Mouse (Mus musculus): Measurements from ENCODE around the gene Il2ra. TPM values are rescaled to one million over a fixed set of nuclear protein-coding genes. Genes with fewer than 3 reads are reported as not detected.

Gene Il2ra
- total and polyA plus RNA-seq, 2 experiments from 2014 or later = not detected

GRCm38 (mm10) chr2:11636138-11636480 lies 6.5 kb upstream of the Il2ra start:
- DNase-seq = no peak

DNA sequence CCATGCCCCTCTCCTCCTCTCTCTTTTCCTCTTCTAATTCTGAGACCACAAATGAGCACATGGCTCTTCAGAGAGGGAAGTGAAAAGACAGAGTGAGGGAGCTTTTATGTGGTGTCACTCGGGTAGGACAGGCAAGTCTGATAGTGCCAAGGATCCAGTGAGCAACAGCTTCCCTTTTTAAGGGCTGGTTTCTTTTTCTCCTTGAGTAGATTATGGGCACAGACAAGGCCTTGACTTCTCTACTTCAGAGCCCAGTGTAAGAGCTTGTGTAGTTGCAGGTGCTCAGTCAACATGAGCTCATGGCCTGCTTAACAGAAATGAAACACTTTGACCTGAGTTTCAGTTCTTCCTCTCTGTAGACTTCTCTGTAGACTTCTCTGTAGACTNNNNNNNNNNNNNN lies 5.5 kb upstream of the Il2ra start:
- WGBS = 86% methylated on average over 1 of the region's 1 CpGs
- H3K9ac ChIP-seq = no peak overlapping the region
- H3K27ac ChIP-seq (ENCODE audit: low read depth, low read length) = no peak overlapping the region
- H3K4me2 ChIP-seq (ENCODE audit: low read depth) = no peak overlapping the region
- TF ChIP-seq CTCF (IDR thresholded peaks at IDR 0.05; ENCODE audit: low read depth) = no peak
- no peaks in the 10 kb centered on the region for H3K27me3 ChIP-seq (ENCODE audit: insufficient read depth, low read length)
- DNase-seq (no peak), ATAC-seq (no peak)
- H3K36me3 ChIP-seq (ENCODE audit: insufficient read depth) = no peaks in the 10 kb centered on the region
- H3K9me3 ChIP-seq (ENCODE audit: low read length) = no peaks in the 10 kb centered on the region
- no peaks in the 10 kb centered on the region for H3K4me1 ChIP-seq (ENCODE audit: insufficient read depth)
- no peak overlapping the region for H3K4me3 ChIP-seq (ENCODE audit: low read depth, low read length)

More at GRCm38 (mm10) chr2:11636138-11636480, 6.5 kb upstream of the Il2ra start:
- H3K4me2 ChIP-seq (ENCODE audit: low read depth) = no peak overlapping the region
- H3K27ac ChIP-seq (ENCODE audit: low read depth, low read length) = no peak overlapping the region
- no peak for ATAC-seq
- no peaks in the 10 kb centered on the region for H3K27me3 ChIP-seq (ENCODE audit: insufficient read depth, low read length)
- no peaks in the 10 kb centered on the region for H3K36me3 ChIP-seq (ENCODE audit: insufficient read depth)
- no peaks in the 10 kb centered on the region for H3K4me1 ChIP-seq (ENCODE audit: insufficient read depth)
- H3K4me3 ChIP-seq (ENCODE audit: low read depth, low read length) = no peak overlapping the region
- H3K9me3 ChIP-seq (ENCODE audit: low read length) = no peaks in the 10 kb centered on the region
- WGBS = 77% methylated on average over 3 of the region's 3 CpGs
- no peak for TF ChIP-seq CTCF (IDR thresholded peaks at IDR 0.05; ENCODE audit: low read depth)
- H3K9ac ChIP-seq = no peak overlapping the region

- ATAC-seq (no peak), DNase-seq (no peak)
- WGBS = 80% methylated on average over 1 of the region's 1 CpGs
- H3K36me3 ChIP-seq (ENCODE audit: insufficient read depth) = no peaks in the 10 kb centered on the region
- no peaks in the 10 kb centered on the region for H3K9me3 ChIP-seq (ENCODE audit: low read length)
- H3K27me3 ChIP-seq (ENCODE audit: insufficient read depth, low read length) = no peaks in the 10 kb centered on the region
- no peaks in the 10 kb centered on the region for H3K4me1 ChIP-seq (ENCODE audit: insufficient read depth)
- no peak overlapping the region for H3K9ac ChIP-seq
- no peak overlapping the region for H3K4me2 ChIP-seq (ENCODE audit: low read depth)
- TF ChIP-seq CTCF (IDR thresholded peaks at IDR 0.05; ENCODE audit: low read depth) = no peak
- H3K4me3 ChIP-seq (ENCODE audit: low read depth, low read length) = no peak overlapping the region
- no peak overlapping the region for H3K27ac ChIP-seq (ENCODE audit: low read depth, low read length)
Measured at GRCm38 (mm10) chr2:11644057-11644456, 1.4 kb downstream of the Il2ra start.

DNA sequence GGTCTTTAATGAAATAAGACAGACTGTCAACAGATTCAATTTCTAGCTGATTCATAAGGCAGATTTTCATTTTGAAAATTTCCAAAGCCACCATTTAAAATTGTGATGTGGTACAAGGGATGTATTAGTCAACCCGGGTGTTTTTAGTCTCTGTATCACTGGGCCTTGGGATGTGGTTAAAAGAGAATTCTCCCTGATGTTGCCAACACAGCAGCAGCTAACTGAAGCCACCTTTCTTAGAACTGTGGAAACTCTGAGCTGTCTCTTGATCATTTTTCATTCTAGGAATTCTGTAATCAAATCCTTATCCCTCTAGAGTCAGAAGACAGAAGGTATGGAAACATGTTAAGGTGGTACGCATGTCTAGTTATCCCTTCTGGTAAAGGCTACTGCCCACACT lies 2.7 kb downstream of the Il2ra start:
- ATAC-seq = no peak
- no peak overlapping the region for H3K9ac ChIP-seq
- no peaks in the 10 kb centered on the region for H3K9me3 ChIP-seq (ENCODE audit: low read length)
- no peaks in the 10 kb centered on the region for H3K4me1 ChIP-seq (ENCODE audit: insufficient read depth)
- H3K27ac ChIP-seq (ENCODE audit: low read depth, low read length) = no peak overlapping the region
- no peak for DNase-seq
- no peak overlapping the region for H3K4me3 ChIP-seq (ENCODE audit: low read depth, low read length)
- H3K27me3 ChIP-seq (ENCODE audit: insufficient read depth, low read length) = no peaks in the 10 kb centered on the region
- no peak for TF ChIP-seq CTCF (IDR thresholded peaks at IDR 0.05; ENCODE audit: low read depth)
- H3K4me2 ChIP-seq (ENCODE audit: low read depth) = no peak overlapping the region
- no peaks in the 10 kb centered on the region for H3K36me3 ChIP-seq (ENCODE audit: insufficient read depth)
- WGBS = 90% methylated on average over 2 of the region's 2 CpGs

DNA sequence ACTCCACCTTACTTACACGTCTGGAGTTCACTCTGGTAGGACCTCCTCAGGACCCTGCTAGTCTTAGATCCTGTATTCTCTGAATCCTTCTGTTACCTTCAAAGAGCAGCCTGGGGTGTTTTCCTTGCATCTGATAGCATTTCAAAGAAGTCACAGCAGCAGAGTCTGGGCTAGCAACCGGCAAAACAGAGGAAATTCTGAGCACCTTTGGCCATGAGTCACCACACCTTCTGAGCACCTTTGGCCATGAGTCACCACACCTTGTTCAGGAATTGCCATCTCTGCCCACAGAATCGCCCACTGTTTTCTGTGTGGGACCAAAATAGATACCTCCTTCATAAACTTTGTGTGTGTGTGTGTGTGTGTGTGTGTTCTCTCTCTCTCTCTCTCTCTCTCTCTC lies 8.9 kb downstream of the Il2ra start:
- Histone ChIP-seq H3K27ac (ENCODE audit: low read depth, low read length) (no peak overlapping the region), H3K4me1 (ENCODE audit: insufficient read depth) (no peaks in the 10 kb centered on the region), H3K36me3 (ENCODE audit: insufficient read depth) (no peaks in the 10 kb centered on the region), H3K4me2 (ENCODE audit: low read depth) (no peak overlapping the region), H3K9ac (no peak overlapping the region), H3K9me3 (ENCODE audit: low read length) (no peaks in the 10 kb centered on the region), H3K4me3 (ENCODE audit: low read depth, low read length) (no peak overlapping the region), H3K27me3 (ENCODE audit: insufficient read depth, low read length) (no peaks in the 10 kb centered on the region)
- DNase-seq (no peak), ATAC-seq (no peak)
- 61% methylated on average over 3 of the region's 3 CpGs for WGBS
- no peak for TF ChIP-seq CTCF (IDR thresholded peaks at IDR 0.05; ENCODE audit: low read depth)

DNA sequence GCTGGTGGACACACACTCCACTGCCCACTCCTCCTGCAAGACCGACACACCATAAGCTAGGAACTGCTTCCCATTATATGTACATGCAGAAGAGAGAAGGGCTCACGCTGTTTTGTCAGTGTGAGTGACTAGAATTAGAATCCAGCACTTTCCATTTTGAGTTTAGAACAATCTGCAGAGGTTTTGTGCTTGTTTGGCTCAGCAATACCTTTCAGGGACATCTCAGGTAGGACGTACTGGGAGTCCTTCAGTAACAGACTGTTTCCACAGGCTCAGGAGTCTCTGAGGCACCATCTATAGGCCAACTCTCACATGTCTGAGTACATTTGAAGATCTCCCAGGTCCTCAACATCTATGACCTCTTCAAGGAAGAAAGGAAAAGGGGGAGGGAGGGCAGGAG lies 9.6 kb downstream of the Il2ra start:
- Histone ChIP-seq H3K36me3 (ENCODE audit: insufficient read depth) (no peaks in the 10 kb centered on the region), H3K27ac (ENCODE audit: low read depth, low read length) (no peak overlapping the region), H3K9me3 (ENCODE audit: low read length) (no peaks in the 10 kb centered on the region), H3K4me3 (ENCODE audit: low read depth, low read length) (no peak overlapping the region), H3K4me1 (ENCODE audit: insufficient read depth) (no peaks in the 10 kb centered on the region), H3K27me3 (ENCODE audit: insufficient read depth, low read length) (no peaks in the 10 kb centered on the region), H3K4me2 (ENCODE audit: low read depth) (no peak overlapping the region), H3K9ac (no peak overlapping the region)
- ATAC-seq (no peak), DNase-seq (no peak)
- WGBS = 86% methylated on average over 3 of the region's 3 CpGs
- TF ChIP-seq CTCF (IDR thresholded peaks at IDR 0.05; ENCODE audit: low read depth) = no peak

GRCm38 (mm10) chr2:11652780-11653179 lies 10.2 kb downstream of the Il2ra start:
- DNase-seq (no peak), ATAC-seq (no peak)
- TF ChIP-seq CTCF (IDR thresholded peaks at IDR 0.05; ENCODE audit: low read depth) = no peak
- Histone ChIP-seq H3K27ac (ENCODE audit: low read depth, low read length) (no peak overlapping the region), H3K4me1 (ENCODE audit: insufficient read depth) (no peaks in the 10 kb centered on the region), H3K4me3 (ENCODE audit: low read depth, low read length) (no peak overlapping the region), H3K9ac (no peak overlapping the region), H3K36me3 (ENCODE audit: insufficient read depth) (no peaks in the 10 kb centered on the region), H3K27me3 (ENCODE audit: insufficient read depth, low read length) (no peaks in the 10 kb centered on the region), H3K9me3 (ENCODE audit: low read length) (no peaks in the 10 kb centered on the region), H3K4me2 (ENCODE audit: low read depth) (no peak overlapping the region)
- 66% methylated on average over 2 of the region's 2 CpGs for WGBS

DNA sequence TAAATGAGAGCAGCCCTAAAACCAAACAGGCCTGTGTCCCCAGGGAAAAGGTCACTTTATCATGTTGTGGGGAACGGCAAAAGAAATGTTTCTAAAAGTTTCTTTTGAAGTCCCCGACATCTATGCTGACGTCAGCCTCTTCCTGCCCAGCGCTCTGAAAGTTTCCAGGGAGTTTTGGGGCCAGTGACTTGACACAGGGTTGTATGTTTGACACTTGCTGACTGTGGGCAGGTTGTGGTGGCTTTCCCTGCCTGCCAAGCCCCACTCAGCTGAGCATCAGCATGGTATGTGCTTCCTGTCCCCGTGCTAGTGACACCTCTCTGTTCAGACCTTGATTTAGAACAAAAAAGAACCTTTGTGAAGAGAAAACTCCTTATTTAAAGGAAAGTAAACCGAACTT lies 10.7 kb downstream of the Il2ra start:
- Histone ChIP-seq H3K36me3 (ENCODE audit: insufficient read depth) (no peaks in the 10 kb centered on the region), H3K9me3 (ENCODE audit: low read length) (no peaks in the 10 kb centered on the region), H3K4me1 (ENCODE audit: insufficient read depth) (no peaks in the 10 kb centered on the region), H3K27me3 (ENCODE audit: insufficient read depth, low read length) (no peaks in the 10 kb centered on the region), H3K9ac (no peak overlapping the region), H3K4me3 (ENCODE audit: low read depth, low read length) (no peak overlapping the region), H3K27ac (ENCODE audit: low read depth, low read length) (no peak overlapping the region), H3K4me2 (ENCODE audit: low read depth) (no peak overlapping the region)
- no peak for TF ChIP-seq CTCF (IDR thresholded peaks at IDR 0.05; ENCODE audit: low read depth)
- ATAC-seq (no peak), DNase-seq (no peak)
- WGBS = 54% methylated on average over 6 of the region's 6 CpGs
